Mouse (Mus musculus) urinary bladder, adult 2 months (tissue): ENCODE measurements around the gene 4921511C20Rik. TPM values are rescaled to one million over a fixed set of nuclear protein-coding genes. Genes with fewer than 3 reads are reported as not detected.

Experiments used
- DNase-seq: peaks from one replicate; pipeline ENCODE4 v3.0.0; 2022; ENCODE audit warnings: low spot score
- polyA plus RNA-seq: library from polyadenylated mRNA; depleted of rRNA; stranded (reverse); fragments of >200 nt; gene quantifications from 2 replicates; pipeline ENCODE4 v1.2.3, GENCODE M21; 2012; rRNA removed

Gene 4921511C20Rik
- polyA plus RNA-seq, result not detected in 2 replicates

DNA sequence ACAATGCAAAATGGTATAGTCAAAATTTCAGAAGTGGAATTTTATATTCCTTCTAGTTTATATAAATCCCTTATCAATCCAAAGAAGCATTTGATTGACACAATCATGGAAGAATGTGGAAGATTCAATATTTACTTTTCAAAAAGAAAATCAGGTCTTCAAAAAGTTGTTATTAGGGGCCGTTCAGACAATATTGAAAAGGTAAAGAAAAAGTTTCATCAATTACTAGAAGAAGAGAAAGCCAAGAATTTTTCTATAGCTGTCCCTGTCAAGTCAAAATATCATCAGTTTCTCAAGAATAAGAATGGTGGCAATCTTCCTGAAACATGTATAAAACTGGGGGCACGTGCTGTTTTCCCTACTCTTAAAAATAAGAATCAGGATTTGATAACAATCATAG lies at the start of gene 4921511C20Rik:
Gene 4921511C20Rik, plus strand, starts transcription at position 301 of the 400 bp plus-strand sequence.
- DNase-seq, result no peak
